Mouse (Mus musculus): ENCODE results near the gene Mt2.

DNA sequence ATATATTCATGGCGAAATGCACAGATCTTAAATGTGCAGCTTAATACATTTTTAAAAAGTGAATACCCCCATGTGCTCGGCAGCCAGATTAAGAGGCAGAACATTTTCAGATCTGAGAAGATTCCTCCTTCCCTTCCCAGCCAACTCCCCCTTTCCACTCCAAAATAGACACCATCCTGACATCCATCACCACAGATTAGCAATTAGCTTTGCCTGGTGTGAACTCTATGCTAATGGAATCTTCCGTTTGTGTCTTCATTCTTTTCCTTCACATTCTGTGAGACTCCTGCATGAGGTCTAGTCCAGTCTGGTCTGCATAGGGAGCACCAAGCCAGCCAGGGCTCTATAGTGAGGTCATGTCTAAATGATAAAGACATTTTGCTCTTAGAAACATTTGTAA lies 37.8 kb downstream of the Mt2 start:
- no peak for TF ChIP-seq CTCF (IDR thresholded peaks at IDR 0.05; ENCODE audit: insufficient read depth, low read length)
- no peak for TF ChIP-seq POLR2A (IDR thresholded peaks at IDR 0.05; ENCODE audit: borderline replicate concordance, extremely low read depth, low read depth, low read length)

Data from lung, adult 2 months (tissue).